Mouse (Mus musculus): Measurements from ENCODE around the gene Fam98b.

DNA sequence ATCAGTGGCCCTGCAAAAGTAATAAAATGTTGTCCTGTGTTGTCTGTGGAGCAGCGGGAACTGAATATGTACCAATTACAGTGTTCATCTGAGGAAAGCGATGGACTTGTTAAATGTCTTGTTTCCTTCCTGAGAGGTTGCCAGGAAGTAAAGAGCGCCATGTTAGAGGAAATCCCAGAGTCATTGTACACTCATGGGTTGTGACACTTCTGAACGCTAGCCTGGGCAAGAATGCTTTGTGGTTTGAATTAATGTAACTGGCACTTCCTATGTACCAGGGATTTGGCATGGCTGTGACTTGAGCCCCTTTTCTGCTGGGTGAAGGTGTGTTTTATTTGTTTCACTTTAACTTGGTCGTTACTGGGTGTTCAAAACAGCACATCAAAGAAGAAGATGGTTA, 12.6 kb downstream of the Fam98b start:
- TF ChIP-seq GATA1 (IDR thresholded peaks at IDR 0.05; ENCODE audit: low read length) (no peak), TAL1 (IDR thresholded peaks at IDR 0.05; ENCODE audit: low read length) (no peak)
